Mouse (Mus musculus): Measurements from ENCODE around the gene Tube1.
A peak's percentile ranks its signal among the peaks of the same experiment; 100 is the strongest.

Tube1 gene

GRCm38 (mm10) chr10:39133462-39134310 is at the start of gene Tube1, which contains the start of gene Fam229b:
Gene Tube1, plus strand, starts transcription at chr10:39133976.
Gene Fam229b, minus strand, starts transcription at chr10:39133914.
- peak; percentile 92 for DNase-seq (ENCODE audit: low spot score)

- peak; percentile 33 for DNase-seq (ENCODE audit: low spot score)
Observed at GRCm38 (mm10) chr10:39096981-39097380, 36.8 kb upstream of the Tube1 start.

- no peak for DNase-seq (ENCODE audit: low spot score)
Observed at GRCm38 (mm10) chr10:39098746-39099145, 35.0 kb upstream of the Tube1 start.

- no peak for DNase-seq (ENCODE audit: low spot score)
Observed at GRCm38 (mm10) chr10:39104803-39105449, 28.9 kb upstream of the Tube1 start.

GRCm38 (mm10) chr10:39106413-39106812 is 27.4 kb upstream of the Tube1 start:
- DNase-seq (ENCODE audit: low spot score): no peak

DNA sequence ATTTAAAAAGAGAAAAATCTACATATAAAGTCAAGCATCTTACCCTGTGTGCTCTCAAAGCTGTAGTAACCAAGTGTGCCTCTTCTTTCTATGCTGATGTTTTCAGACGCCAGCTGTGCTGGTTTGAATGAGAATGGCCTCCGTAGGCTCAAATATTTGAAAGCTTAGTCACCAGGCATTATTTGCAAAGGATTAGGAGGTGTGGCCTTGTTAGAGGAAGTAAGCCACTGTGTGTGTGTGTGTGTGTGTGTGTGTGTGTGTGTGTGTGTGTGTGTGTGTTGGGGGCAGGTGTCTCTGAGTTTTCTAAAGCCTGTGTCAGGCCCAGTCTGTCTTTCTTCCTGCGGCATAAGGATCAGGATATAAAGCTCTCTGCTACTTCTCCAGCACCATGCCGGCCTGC is 26.8 kb upstream of the Tube1 start:
- DNase-seq (ENCODE audit: low spot score): no peak

DNA sequence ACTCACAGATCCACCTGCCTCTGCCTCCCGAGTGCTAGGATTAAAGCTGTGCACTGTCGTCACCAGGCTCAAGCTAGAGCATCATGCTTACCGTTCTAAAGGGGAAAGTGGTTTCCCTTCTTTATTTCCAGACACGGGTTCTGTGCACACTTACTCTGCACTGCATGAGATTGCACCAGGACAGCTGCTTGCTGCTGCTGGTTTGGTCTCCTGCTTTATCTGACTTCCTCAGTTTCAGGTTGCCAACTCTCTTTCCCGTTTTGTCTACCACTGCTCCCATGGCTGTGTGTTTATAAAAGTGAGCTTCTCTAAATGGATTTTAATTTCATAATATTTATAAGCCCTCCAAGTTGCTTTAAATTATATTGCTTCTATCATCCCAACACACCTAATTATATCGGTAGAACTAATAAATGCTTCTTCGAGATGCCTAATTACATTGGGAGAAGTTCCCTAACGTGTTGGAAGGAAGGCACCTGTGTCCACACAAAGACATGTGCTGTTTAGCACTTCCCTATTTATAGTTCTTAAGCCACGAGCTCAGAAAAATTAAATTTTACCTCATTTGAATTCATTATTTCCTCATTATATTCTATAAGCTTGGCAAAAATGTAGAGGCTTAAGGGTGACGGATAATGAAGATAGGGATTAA is 24.8 kb upstream of the Tube1 start:
- DNase-seq (ENCODE audit: low spot score): no peak

- DNase-seq (ENCODE audit: low spot score): no peak
Observed at GRCm38 (mm10) chr10:39109489-39109874, 24.3 kb upstream of the Tube1 start.

DNA sequence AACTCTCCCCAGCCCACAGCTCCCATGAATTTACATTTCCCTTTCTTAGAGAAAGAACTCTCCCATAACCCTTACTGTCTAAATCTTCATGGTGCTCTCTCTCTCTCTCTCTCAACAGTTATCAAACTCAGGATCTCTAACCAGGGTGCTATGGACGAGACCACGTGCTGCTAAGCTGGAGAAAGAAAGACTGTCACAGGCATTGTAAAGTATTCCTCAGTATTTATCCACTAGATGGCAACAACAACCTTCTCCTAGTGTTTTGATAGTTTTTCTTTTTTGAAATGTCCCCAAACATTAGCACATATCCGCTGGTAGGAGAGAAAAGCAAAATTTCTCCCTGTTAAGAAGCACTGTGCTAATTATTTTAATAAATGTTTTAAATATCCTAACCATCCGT is 12.4 kb upstream of the Tube1 start:
- no peak for DNase-seq (ENCODE audit: low spot score)

DNA sequence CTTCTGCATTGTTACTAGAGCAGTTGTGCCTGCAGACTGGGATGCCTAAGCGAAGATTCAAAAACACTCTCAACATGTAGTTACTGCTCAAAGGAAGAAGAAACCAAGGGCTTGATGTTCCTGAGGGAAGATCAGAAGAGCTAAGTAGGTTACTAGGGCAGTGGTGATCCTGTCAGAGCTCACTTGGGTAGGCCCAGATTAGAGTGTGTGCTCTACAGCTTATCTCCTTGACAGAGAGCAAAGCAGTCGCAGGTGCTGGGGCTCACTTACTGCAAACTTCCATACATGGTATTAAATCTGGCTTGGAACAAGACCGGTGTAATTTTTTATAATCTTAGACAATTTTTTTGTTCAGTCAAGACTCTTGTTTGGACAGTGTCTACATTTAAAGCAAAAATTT is 4.0 kb downstream of the Tube1 start:
- DNase-seq (ENCODE audit: low spot score): no peak

- no peak for DNase-seq (ENCODE audit: low spot score)
Observed at GRCm38 (mm10) chr10:39138761-39139160, 5.0 kb downstream of the Tube1 start.

GRCm38 (mm10) chr10:39140843-39141242 is 7.1 kb downstream of the Tube1 start:
- DNase-seq (ENCODE audit: low spot score): no peak

- DNase-seq (ENCODE audit: low spot score): no peak
Observed at GRCm38 (mm10) chr10:39141401-39141800, 7.6 kb downstream of the Tube1 start.

DNA sequence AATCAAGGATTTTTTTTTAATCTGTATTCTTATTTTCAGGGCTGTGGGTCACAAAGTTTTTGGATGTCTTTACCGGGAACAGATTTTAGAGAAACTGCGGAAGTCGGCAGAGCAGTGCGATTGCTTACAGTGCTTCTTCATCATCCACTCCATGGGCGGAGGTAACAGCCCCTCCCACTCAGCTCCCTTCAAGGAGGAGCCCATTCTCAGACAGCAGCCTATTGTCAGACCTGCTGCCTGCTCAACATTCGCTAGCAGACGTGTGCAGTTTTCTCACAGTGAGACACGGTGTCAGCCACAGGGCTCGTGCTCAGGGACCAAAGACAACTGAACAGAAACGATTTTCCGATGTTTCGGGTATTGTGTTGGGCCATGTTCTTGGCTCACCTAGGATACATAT is 8.4 kb downstream of the Tube1 start:
- no peak for DNase-seq (ENCODE audit: low spot score)

GRCm38 (mm10) chr10:39156719-39157118 is 22.9 kb downstream of the Tube1 start:
- DNase-seq (ENCODE audit: low spot score): no peak

- DNase-seq (ENCODE audit: low spot score): no peak
Observed at GRCm38 (mm10) chr10:39157321-39157720, 23.5 kb downstream of the Tube1 start.

DNA sequence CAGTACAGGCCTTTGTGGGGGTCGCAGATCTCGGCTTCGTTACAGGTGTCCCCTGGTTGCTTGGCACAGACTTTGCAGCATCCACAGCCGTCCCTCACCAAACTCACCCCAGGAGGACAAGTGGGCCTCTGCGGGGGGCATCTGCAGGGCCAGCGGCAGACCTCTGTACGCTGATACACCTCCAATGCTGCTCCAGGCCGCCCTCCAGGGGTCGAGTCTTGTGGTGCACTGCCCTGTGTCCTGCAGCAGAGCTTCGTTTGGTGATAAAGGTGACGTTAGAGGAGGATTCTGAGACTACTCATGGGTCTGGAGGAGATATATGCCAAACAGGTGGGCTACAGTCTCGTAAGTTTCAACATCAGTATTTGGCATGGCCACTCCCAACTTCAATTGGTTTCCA is 24.5 kb downstream of the Tube1 start:
- DNase-seq (ENCODE audit: low spot score): no peak

- no peak for DNase-seq (ENCODE audit: low spot score)
Observed at GRCm38 (mm10) chr10:39161406-39161805, 27.6 kb downstream of the Tube1 start.

GRCm38 (mm10) chr10:39162666-39163484 is 29.1 kb downstream of the Tube1 start:
- DNase-seq (ENCODE audit: low spot score): peak; percentile 34

- no peak for DNase-seq (ENCODE audit: low spot score)
Observed at GRCm38 (mm10) chr10:39163694-39164093, 29.9 kb downstream of the Tube1 start, which contains the start of gene Ccn6. Gene Ccn6, minus strand, starts transcription at chr10:39163794.

GRCm38 (mm10) chr10:39165632-39166115 is 31.9 kb downstream of the Tube1 start:
- DNase-seq (ENCODE audit: low spot score): peak; percentile 32

- DNase-seq (ENCODE audit: low spot score): no peak
Observed at GRCm38 (mm10) chr10:39167611-39168010, 33.8 kb downstream of the Tube1 start.
